Mouse (Mus musculus) ovary, adult 18-20 months (tissue): Measurements from ENCODE around the gene Tmcc3.

ENCODE experiments used
- DNase-seq: peaks from one replicate; pipeline ENCODE4 v3.0.0; 2022; ENCODE audit warnings: low spot score, mixed read lengths

Gene Tmcc3

GRCm38 (mm10) chr10:94631541-94632113, 319.9 kb downstream of the Tmcc3 start:
- DNase-seq = no peak

- no peak for DNase-seq
Observed at GRCm38 (mm10) chr10:94632245-94632644, 320.5 kb downstream of the Tmcc3 start.

- no peak for DNase-seq
Observed at GRCm38 (mm10) chr10:94638599-94638998, 326.9 kb downstream of the Tmcc3 start.

GRCm38 (mm10) chr10:94639281-94639680, 327.5 kb downstream of the Tmcc3 start:
- no peak for DNase-seq

DNA sequence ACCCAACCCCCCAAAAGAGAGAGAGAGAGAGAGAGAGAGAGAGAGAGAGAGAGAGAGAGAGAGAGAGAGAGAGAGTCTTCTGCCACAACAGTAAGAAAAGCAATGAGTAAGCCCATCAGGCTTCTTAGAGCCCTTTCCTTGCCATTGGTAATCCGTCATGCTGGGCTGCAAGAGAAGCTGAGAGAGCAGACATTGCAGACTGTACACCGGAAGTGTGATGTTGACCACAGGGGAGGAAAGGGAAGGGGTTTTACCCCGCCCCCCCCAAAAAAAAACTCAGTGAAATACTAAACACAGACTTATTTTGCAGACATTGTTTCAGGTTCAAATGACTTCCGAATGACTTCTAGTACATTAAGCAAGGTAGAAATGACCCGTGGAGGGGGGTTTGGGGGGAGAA, 328.3 kb downstream of the Tmcc3 start:
- DNase-seq = no peak
